ENCODE assay signal across 27 mouse cellular contexts in genomic region chr2:62307477-62307876, GRCm38 (mm10).
DNase-seq lines count a peak whose midpoint lies in the region; ATAC-seq lines count a peak whose summit lies in the region.
"Had no signal": no experiment of that assay in that cellular context is flagged by ENCODE, and none has a peak within 500 bp of the region (broad histone marks: within the 10 kb centered on the region; RNA-seq: fewer than 3 reads in every experiment).

No protein-coding gene starts in this region.

- H3K4me3 ChIP-seq in forebrain, embryonic 13.5 days, result no peak overlapping the region
- H3K4me3 ChIP-seq in forebrain, embryonic 10.5 days, result no peak overlapping the region
- H3K4me3 ChIP-seq in forebrain, embryonic 16.5 days (replicated peaks; ENCODE audit: low read length), result no peak overlapping the region
- H3K4me3 ChIP-seq in intestine, embryonic 16.5 days (ENCODE audit: low read length), result no peak overlapping the region
- H3K4me3 ChIP-seq: gastrocnemius, adult 2 months; heart, embryonic 12.5 days; heart, embryonic 15.5 days; hindbrain, embryonic 10.5 days; hindbrain, embryonic 13.5 days; intestine, embryonic 15.5 days had no signal

- H3K9ac ChIP-seq in forebrain, embryonic 13.5 days, result no peak overlapping the region
- no peak overlapping the region for H3K9ac ChIP-seq in forebrain, embryonic 16.5 days (replicated peaks; ENCODE audit: low read depth, low read length)
- H3K9ac ChIP-seq in intestine, embryonic 16.5 days (ENCODE audit: low read depth, low read length), result no peak overlapping the region
- H3K9ac ChIP-seq: heart, embryonic 12.5 days; heart, embryonic 15.5 days; hindbrain, embryonic 13.5 days; intestine, embryonic 15.5 days had no signal

- no peaks in the 10 kb centered on the region for H3K4me1 ChIP-seq in forebrain, embryonic 13.5 days
- H3K4me1 ChIP-seq in forebrain, embryonic 10.5 days, result no peaks in the 10 kb centered on the region
- peaks cover 2% of the 10 kb centered on the region; the same call in 1 of the 2 replicates for H3K4me1 ChIP-seq in forebrain, embryonic 16.5 days (replicated peaks; ENCODE audit: control insufficient read depth, insufficient read depth, low read length)
- H3K4me1 ChIP-seq in intestine, embryonic 16.5 days (ENCODE audit: control insufficient read depth, insufficient read depth, low read length), result no peaks in the 10 kb centered on the region
- H3K4me1 ChIP-seq: heart, embryonic 12.5 days; heart, embryonic 15.5 days; hindbrain, embryonic 10.5 days; hindbrain, embryonic 13.5 days; intestine, embryonic 15.5 days had no signal

- WGBS in forebrain, embryonic 13.5 days, result 79% methylated on average over 2 of the region's 2 CpGs
- WGBS in forebrain, embryonic 10.5 days, result 92% methylated on average over 2 of the region's 2 CpGs
- WGBS in forebrain, embryonic 16.5 days, result 57% methylated on average over 2 of the region's 2 CpGs
- 83% methylated on average over 2 of the region's 2 CpGs for whole genome bisulfite sequencing in intestine, embryonic 16.5 days

- no peaks in the 10 kb centered on the region for H3K9me3 ChIP-seq in forebrain, embryonic 13.5 days (replicated peaks)
- no peaks in the 10 kb centered on the region for H3K9me3 ChIP-seq in forebrain, embryonic 10.5 days
- no peaks in the 10 kb centered on the region for H3K9me3 ChIP-seq in forebrain, embryonic 16.5 days (ENCODE audit: control insufficient read depth, low read length)
- no peaks in the 10 kb centered on the region for H3K9me3 ChIP-seq in intestine, embryonic 16.5 days (ENCODE audit: control insufficient read depth, low read length)
- H3K9me3 ChIP-seq: heart, embryonic 12.5 days; heart, embryonic 15.5 days; hindbrain, embryonic 10.5 days; hindbrain, embryonic 13.5 days; intestine, embryonic 15.5 days had no signal

- H3K27me3 ChIP-seq in forebrain, embryonic 13.5 days, result no peaks in the 10 kb centered on the region
- H3K27me3 ChIP-seq in forebrain, embryonic 10.5 days (ENCODE audit: poor library complexity, severe bottlenecking), result no peaks in the 10 kb centered on the region
- no peaks in the 10 kb centered on the region for H3K27me3 ChIP-seq in forebrain, embryonic 16.5 days (replicated peaks; ENCODE audit: control insufficient read depth, insufficient read depth, low read length)
- H3K27me3 ChIP-seq in intestine, embryonic 16.5 days (replicated peaks; ENCODE audit: control insufficient read depth, insufficient read depth, low read length), result no peaks in the 10 kb centered on the region
- H3K27me3 ChIP-seq: heart, embryonic 12.5 days; heart, embryonic 15.5 days; hindbrain, embryonic 13.5 days; intestine, embryonic 15.5 days had no signal

- peak overlapping the region; percentile 20; the same call in 1 of the 2 replicates for H3K27ac ChIP-seq in forebrain, embryonic 13.5 days
- H3K27ac ChIP-seq in forebrain, embryonic 10.5 days, result no peak overlapping the region
- peak overlapping the region; percentile 82 for H3K27ac ChIP-seq in forebrain, embryonic 16.5 days (ENCODE audit: low read length)
- H3K27ac ChIP-seq in intestine, embryonic 16.5 days (ENCODE audit: low read length), result no peak overlapping the region
- H3K27ac ChIP-seq: gastrocnemius, adult 2 months; heart, embryonic 15.5 days; hindbrain, embryonic 10.5 days; hindbrain, embryonic 13.5 days; intestine, embryonic 15.5 days had no signal

- no peak for DNase-seq in forebrain, embryonic 10.5 days (ENCODE audit: extremely low spot score, low spot score)
- no peak for DNase-seq in frontal cortex, postnatal 10 days (ENCODE audit: low spot score in 2 of 2)
- DNase-seq in brain, adult 2 months (ENCODE audit: low read depth, low spot score), result peak; percentile 25
- DNase-seq in retina, postnatal 1 day, result no peak
- DNase-seq: adrenal gland, adult 8-10 months; adrenal gland, postnatal 25 days; cerebellum, adult 11 months; cerebellum, adult 2 months; cerebellum, adult 9-11 months; cerebellum, postnatal 36 days; gastrocnemius, adult 2 months; gastrocnemius, postnatal 25 days; heart, adult 18-20 months; heart, postnatal 10 days; heart, postnatal 36 days; kidney, adult 18-20 months had no signal

- ATAC-seq in forebrain, embryonic 13.5 days, result peak; percentile 27; the same call in 1 of the 2 replicates
- ATAC-seq in frontal cortex, adult (ENCODE audit: low TSS enrichment), result peak; percentile 66
- ATAC-seq in forebrain, embryonic 16.5 days, result peak; percentile 65; the same call in 1 of the 2 replicates
- no peak for ATAC-seq in intestine, embryonic 16.5 days
- ATAC-seq: activated CD4-positive, CD25-positive, alpha-beta regulatory T cell, adult 4 months; hindbrain, embryonic 16.5 days; intestine, embryonic 15.5 days had no signal

- H3K4me2 ChIP-seq in forebrain, embryonic 13.5 days, result no peak overlapping the region
- H3K4me2 ChIP-seq in forebrain, embryonic 16.5 days (ENCODE audit: low read length), result no peak overlapping the region
- no peak overlapping the region for H3K4me2 ChIP-seq in intestine, embryonic 16.5 days (ENCODE audit: low read depth, low read length)
- H3K4me2 ChIP-seq: heart, embryonic 12.5 days; heart, embryonic 15.5 days; hindbrain, embryonic 13.5 days; intestine, embryonic 15.5 days had no signal

- no peaks in the 10 kb centered on the region for H3K36me3 ChIP-seq in forebrain, embryonic 13.5 days (ENCODE audit: poor library complexity, severe bottlenecking)
- H3K36me3 ChIP-seq in forebrain, embryonic 10.5 days (replicated peaks), result no peaks in the 10 kb centered on the region
- H3K36me3 ChIP-seq in forebrain, embryonic 16.5 days (ENCODE audit: control insufficient read depth, insufficient read depth), result no peaks in the 10 kb centered on the region
- H3K36me3 ChIP-seq in intestine, embryonic 16.5 days (ENCODE audit: control insufficient read depth, insufficient read depth, low read length), result no peaks in the 10 kb centered on the region
- H3K36me3 ChIP-seq: heart, embryonic 12.5 days; heart, embryonic 15.5 days; hindbrain, embryonic 10.5 days; hindbrain, embryonic 13.5 days; intestine, embryonic 15.5 days had no signal

Comparison
In these comparisons a context has a peak if more than half of its experiments do, and no peak if none do; other contexts are left out.
1. H3K27ac ChIP-seq: peak in forebrain, embryonic 13.5 days (single experiment) and forebrain, embryonic 16.5 days (single experiment); none in forebrain, embryonic 10.5 days (single experiment) and intestine, embryonic 16.5 days (single experiment).